17 mouse cellular contexts compared by ENCODE assay signal in the genomic region with DNA sequence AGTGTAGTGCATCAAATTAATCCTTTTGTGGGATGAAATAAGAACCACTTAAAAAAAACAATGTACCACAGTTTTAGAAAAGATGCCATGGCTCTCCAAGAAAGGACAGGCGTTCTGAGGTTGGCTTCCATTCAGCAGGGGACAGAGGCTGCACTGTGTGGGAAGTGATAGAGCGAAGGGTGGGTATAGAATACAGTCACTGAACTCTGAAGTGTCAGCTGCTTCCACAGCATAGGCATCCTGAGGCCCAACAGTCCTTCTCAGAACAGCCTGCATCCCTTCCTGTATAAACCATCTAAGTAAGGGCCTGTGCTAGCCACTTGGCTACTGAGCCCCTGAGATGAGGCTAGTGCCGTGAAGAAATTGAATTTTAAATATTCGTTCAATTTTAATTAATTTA.
"Had no signal": no experiment of that assay in that cellular context is flagged by ENCODE, and none has a peak within 500 bp of the region (broad histone marks: within the 10 kb centered on the region; RNA-seq: fewer than 3 reads in every experiment).

No protein-coding gene starts in this region.

- H3K27me3 ChIP-seq: limb, embryonic 12.5 days; liver, embryonic 13.5 days; lung, embryonic 15.5 days; megakaryocyte, embryonic 14.5 days; midbrain, embryonic 12.5 days had no signal

- H3K4me1 ChIP-seq: limb, embryonic 12.5 days; liver, embryonic 13.5 days; lung, embryonic 15.5 days; megakaryocyte, embryonic 14.5 days; midbrain, embryonic 12.5 days had no signal

- H3K9me3 ChIP-seq: limb, embryonic 12.5 days; liver, embryonic 13.5 days; lung, embryonic 15.5 days; megakaryocyte, embryonic 14.5 days; midbrain, embryonic 12.5 days had no signal

- H3K27ac ChIP-seq: layer of hippocampus, adult 2 months; limb, embryonic 12.5 days; liver, embryonic 13.5 days; lung, embryonic 15.5 days; macrophage; midbrain, embryonic 12.5 days had no signal

- ATAC-seq: liver, postnatal 0 days had no signal

- H3K36me3 ChIP-seq: liver, embryonic 13.5 days; lung, embryonic 15.5 days; midbrain, embryonic 12.5 days had no signal

- DNase-seq: kidney, postnatal 10 days; kidney, postnatal 4 days; liver; liver, embryonic 13.5 days; liver, postnatal 0 days; lung, postnatal 14 days; retina, postnatal 1 day; right cerebral cortex, postnatal 4 days; spleen, adult 18-20 months; thymus, adult 18-20 months; thymus, postnatal 14 days had no signal

- H3K4me2 ChIP-seq: limb, embryonic 12.5 days; liver, embryonic 13.5 days; lung, embryonic 15.5 days; midbrain, embryonic 12.5 days had no signal

- H3K9ac ChIP-seq: limb, embryonic 12.5 days; liver, embryonic 13.5 days; liver, postnatal 0 days; lung, embryonic 15.5 days; midbrain, embryonic 12.5 days had no signal

- H3K4me3 ChIP-seq: layer of hippocampus, adult 2 months; limb, embryonic 12.5 days; liver, embryonic 13.5 days; lung, embryonic 15.5 days; megakaryocyte, embryonic 14.5 days; midbrain, embryonic 12.5 days had no signal
